Mouse (Mus musculus) liver, adult 2 months (tissue): ENCODE results near the gene Fbxl5.

Source experiments
- CTCF ChIP-seq: fragments of 200-500 bp; IDR thresholded peaks from 2 replicates; pipeline ENCODE4 v1.5.1; 2011; ENCODE audit warnings: low read depth, low read length, control low read depth
- POLR2A ChIP-seq: fragments of 200-500 bp; IDR thresholded peaks from 2 replicates; pipeline ENCODE4 v1.6.1; 2011; ENCODE audit warnings: low read length, control low read depth; ENCODE audit not compliant: insufficient read depth; ENCODE audit errors: extremely low read depth

GRCm38 (mm10) chr5:43805401-43805800, 16.0 kb downstream of the Fbxl5 start:
- TF ChIP-seq POLR2A, result no peak
- no peak for TF ChIP-seq CTCF
